Mouse (Mus musculus): ENCODE measurements around the gene Lama4. TPM values are rescaled to one million over a fixed set of nuclear protein-coding genes. Genes with fewer than 3 reads are reported as not detected.

The Lama4 gene
- total RNA-seq, 4 experiments from 2014 or later = 9.2 to 16.9 (median 11.5) TPM

DNA sequence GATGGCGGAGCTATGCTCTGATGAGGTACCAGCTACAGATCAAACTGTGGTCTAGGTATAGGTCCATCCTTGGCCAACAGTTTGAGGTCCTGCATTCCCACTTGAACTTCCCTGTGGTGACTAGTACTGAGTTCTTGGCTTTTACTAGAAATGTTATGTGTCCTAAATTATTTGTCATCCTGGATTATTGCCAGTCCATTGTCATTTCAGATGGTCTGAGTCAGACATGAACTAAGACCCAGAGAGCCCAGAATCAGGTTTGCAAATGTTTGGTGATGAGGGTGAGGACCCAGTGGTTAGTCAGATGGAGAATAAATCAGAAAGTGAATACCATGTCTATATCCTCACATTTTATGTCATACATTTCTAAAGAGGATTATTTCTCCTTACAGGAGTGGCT lies 192.0 kb downstream of the Lama4 start:
- DNase-seq (ENCODE audit: low spot score in 2 of 2) = no peak

DNA sequence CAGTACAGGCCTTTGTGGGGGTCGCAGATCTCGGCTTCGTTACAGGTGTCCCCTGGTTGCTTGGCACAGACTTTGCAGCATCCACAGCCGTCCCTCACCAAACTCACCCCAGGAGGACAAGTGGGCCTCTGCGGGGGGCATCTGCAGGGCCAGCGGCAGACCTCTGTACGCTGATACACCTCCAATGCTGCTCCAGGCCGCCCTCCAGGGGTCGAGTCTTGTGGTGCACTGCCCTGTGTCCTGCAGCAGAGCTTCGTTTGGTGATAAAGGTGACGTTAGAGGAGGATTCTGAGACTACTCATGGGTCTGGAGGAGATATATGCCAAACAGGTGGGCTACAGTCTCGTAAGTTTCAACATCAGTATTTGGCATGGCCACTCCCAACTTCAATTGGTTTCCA lies 193.0 kb downstream of the Lama4 start:
- no peak for DNase-seq (ENCODE audit: low spot score in 2 of 2)

Other genes starting within 250 kb of the Lama4 start
- not detected for gene Rfpl4b, start 143.7 kb upstream of the Lama4 start, total RNA-seq (2022)
- gene Fam229b, start 168.4 kb downstream of the Lama4 start, total RNA-seq (2022) = 1 to 10 TPM; 4.1 to 5.5 (median 4.7) TPM
- 1 to 10 TPM in 1 of 4 experiments, under 1 TPM in 3; 0.64 to 1.1 (median 0.95) TPM for gene Tube1, start 168.5 kb downstream of the Lama4 start, total RNA-seq (2022)
- gene Ccn6, start 198.3 kb downstream of the Lama4 start, total RNA-seq (2022) = not detected

Data from gastrocnemius, adult 8-10 months (tissue).